Mouse (Mus musculus) cerebellum, adult 11 months (tissue): ENCODE results near the gene Klhl11.

Experiments used
- DNase-seq: peaks from one replicate; pipeline ENCODE4 v3.0.0; 2022

Gene Klhl11

GRCm38 (mm10) chr11:100465833-100466232 is 6.7 kb downstream of the Klhl11 start:
- no peak for DNase-seq

GRCm38 (mm10) chr11:100465229-100465792 is 7.2 kb downstream of the Klhl11 start:
- no peak for DNase-seq

- no peak for DNase-seq
Observed at GRCm38 (mm10) chr11:100462699-100463098, 9.8 kb downstream of the Klhl11 start.

- DNase-seq: no peak
Observed at GRCm38 (mm10) chr11:100457711-100458110, 14.8 kb downstream of the Klhl11 start.

GRCm38 (mm10) chr11:100457247-100457646 is 15.3 kb downstream of the Klhl11 start:
- no peak for DNase-seq

GRCm38 (mm10) chr11:100442625-100443024 is 29.9 kb downstream of the Klhl11 start:
- no peak for DNase-seq

GRCm38 (mm10) chr11:100441797-100442196 is 30.7 kb downstream of the Klhl11 start, which contains the start of the genes Nt5c3b and Klhl10:
Gene Nt5c3b, minus strand, starts transcription at chr11:100441808.
Gene Klhl10, plus strand, starts transcription at chr11:100441917.
- DNase-seq: no peak

- peak; percentile 81 for DNase-seq
Observed at GRCm38 (mm10) chr11:100440691-100441522, 31.6 kb downstream of the Klhl11 start.

GRCm38 (mm10) chr11:100437901-100438300 is 34.6 kb downstream of the Klhl11 start:
- DNase-seq: no peak

- no peak for DNase-seq
Observed at GRCm38 (mm10) chr11:100435678-100436246, 36.8 kb downstream of the Klhl11 start.

GRCm38 (mm10) chr11:100432002-100432401 is 40.5 kb downstream of the Klhl11 start:
- no peak for DNase-seq

- no peak for DNase-seq
Observed at GRCm38 (mm10) chr11:100430052-100430451, 42.5 kb downstream of the Klhl11 start.

- DNase-seq: no peak
Observed at GRCm38 (mm10) chr11:100428612-100429199, 43.8 kb downstream of the Klhl11 start.

GRCm38 (mm10) chr11:100426820-100427219 is 45.7 kb downstream of the Klhl11 start:
- DNase-seq: no peak

- peak; percentile 63 for DNase-seq
Observed at GRCm38 (mm10) chr11:100425851-100426250, 46.7 kb downstream of the Klhl11 start.

- no peak for DNase-seq
Observed at GRCm38 (mm10) chr11:100423836-100424235, 48.7 kb downstream of the Klhl11 start.

GRCm38 (mm10) chr11:100421537-100421936 is 51.0 kb downstream of the Klhl11 start:
- DNase-seq: no peak

- DNase-seq: no peak
Observed at GRCm38 (mm10) chr11:100414914-100415822, 57.4 kb downstream of the Klhl11 start, which contains the start of gene Fkbp10. Gene Fkbp10, plus strand, starts transcription at chr11:100415697.

GRCm38 (mm10) chr11:100414021-100414913 is 58.3 kb downstream of the Klhl11 start, which contains the start of gene P3h4:
Gene P3h4, minus strand, starts transcription at chr11:100414836.
- DNase-seq: peak; percentile 88

GRCm38 (mm10) chr11:100413541-100413940 is 59.0 kb downstream of the Klhl11 start:
- no peak for DNase-seq
